Mouse (Mus musculus) kidney, adult 11 months (tissue): ENCODE data around the gene Psat1.
A peak's percentile ranks its signal among the peaks of the same experiment; 100 is the strongest.

ENCODE experiments used
- DNase-seq: peaks from one replicate; pipeline ENCODE4 v3.0.0; 2022

Psat1 gene

GRCm38 (mm10) chr19:15924181-15924865 is 22.8 kb downstream of the Psat1 start:
- DNase-seq: peak; percentile 31

- peak; percentile 18 for DNase-seq
These were observed 23.7 kb downstream of the Psat1 start for GRCm38 (mm10) chr19:15923426-15923825.

GRCm38 (mm10) chr19:15919336-15919735 is 27.8 kb downstream of the Psat1 start:
- DNase-seq: no peak

- peak; percentile 54 for DNase-seq
These were observed 29.0 kb downstream of the Psat1 start for GRCm38 (mm10) chr19:15918111-15918510.

GRCm38 (mm10) chr19:15913249-15913997 is 33.7 kb downstream of the Psat1 start:
- no peak for DNase-seq

GRCm38 (mm10) chr19:15911441-15911840 is 35.7 kb downstream of the Psat1 start:
- DNase-seq: no peak

- DNase-seq: peak; percentile 18
These were observed 36.1 kb downstream of the Psat1 start for GRCm38 (mm10) chr19:15910987-15911386.

- no peak for DNase-seq
These were observed 36.6 kb downstream of the Psat1 start for GRCm38 (mm10) chr19:15910488-15910887.

GRCm38 (mm10) chr19:15908016-15908415 is 39.1 kb downstream of the Psat1 start:
- peak; percentile 38 for DNase-seq

GRCm38 (mm10) chr19:15904734-15905133 is 42.4 kb downstream of the Psat1 start:
- DNase-seq: peak; percentile 67

- DNase-seq: peak; percentile 34
These were observed 43.3 kb downstream of the Psat1 start for GRCm38 (mm10) chr19:15903508-15904480.

GRCm38 (mm10) chr19:15895681-15896080 is 51.5 kb downstream of the Psat1 start:
- no peak for DNase-seq

GRCm38 (mm10) chr19:15892146-15892545 is 55.0 kb downstream of the Psat1 start:
- DNase-seq: no peak

- no peak for DNase-seq
These were observed 58.7 kb downstream of the Psat1 start for GRCm38 (mm10) chr19:15888466-15888865.

- peak; percentile 51 for DNase-seq
These were observed 64.3 kb downstream of the Psat1 start for GRCm38 (mm10) chr19:15882705-15883426.

- no peak for DNase-seq
These were observed 66.4 kb downstream of the Psat1 start for GRCm38 (mm10) chr19:15880731-15881130.

GRCm38 (mm10) chr19:15879271-15879670 is 67.9 kb downstream of the Psat1 start:
- DNase-seq: no peak

GRCm38 (mm10) chr19:15868865-15869698 is 78.1 kb downstream of the Psat1 start:
- DNase-seq: no peak

GRCm38 (mm10) chr19:15866851-15867250 is 80.3 kb downstream of the Psat1 start:
- peak; percentile 20 for DNase-seq

GRCm38 (mm10) chr19:15866126-15866525 is 81.0 kb downstream of the Psat1 start:
- DNase-seq: no peak

- DNase-seq: no peak
These were observed 81.7 kb downstream of the Psat1 start for GRCm38 (mm10) chr19:15865431-15865830.
